24 mouse cellular contexts compared by ENCODE assay signal in genomic region chr1:191579524-191579923, GRCm38 (mm10).
"Had no signal": no experiment of that assay in that cellular context is flagged by ENCODE, and none has a peak within 500 bp of the region (broad histone marks: within the 10 kb centered on the region; RNA-seq: fewer than 3 reads in every experiment).

No protein-coding gene starts in this region.

- DNase-seq: kidney, adult 11 months; kidney, adult 9 months; kidney, postnatal 14 days; kidney, postnatal 4 days; left cerebral cortex, postnatal 4 days; liver; lung, adult 18-20 months; lung, postnatal 10 days; lung, postnatal 36 days; right cerebral cortex, adult 18-20 months; right cerebral cortex, postnatal 14 days; right cerebral cortex, postnatal 4 days; thymus, postnatal 14 days; thymus, postnatal 4 days had no signal

- H3K27me3 ChIP-seq: limb, embryonic 13.5 days; liver, embryonic 12.5 days; liver, embryonic 15.5 days; lung, embryonic 15.5 days; midbrain, embryonic 12.5 days; midbrain, embryonic 15.5 days; neural tube, embryonic 12.5 days; neural tube, embryonic 15.5 days; stomach, embryonic 15.5 days had no signal

- H3K4me3 ChIP-seq: limb, embryonic 13.5 days; liver, embryonic 12.5 days; liver, embryonic 15.5 days; lung, embryonic 15.5 days; midbrain, embryonic 12.5 days; midbrain, embryonic 15.5 days; myocyte; neural tube, embryonic 12.5 days; neural tube, embryonic 15.5 days; stomach, embryonic 15.5 days had no signal

- ATAC-seq: liver, embryonic 12.5 days; midbrain, embryonic 15.5 days had no signal

- H3K9ac ChIP-seq: limb, embryonic 13.5 days; liver, embryonic 12.5 days; liver, embryonic 15.5 days; lung, embryonic 15.5 days; midbrain, embryonic 12.5 days; midbrain, embryonic 15.5 days; neural tube, embryonic 12.5 days; neural tube, embryonic 15.5 days; stomach, embryonic 15.5 days had no signal

- H3K9me3 ChIP-seq: liver, embryonic 12.5 days; liver, embryonic 15.5 days; lung, embryonic 15.5 days; midbrain, embryonic 15.5 days; neural tube, embryonic 12.5 days; neural tube, embryonic 15.5 days; stomach, embryonic 15.5 days had no signal

- H3K27ac ChIP-seq: limb, embryonic 13.5 days; liver, embryonic 12.5 days; liver, embryonic 15.5 days; lung, embryonic 15.5 days; midbrain, embryonic 12.5 days; midbrain, embryonic 15.5 days; neural tube, embryonic 12.5 days; neural tube, embryonic 15.5 days; stomach, embryonic 15.5 days had no signal

- H3K4me2 ChIP-seq: limb, embryonic 13.5 days; liver, embryonic 12.5 days; liver, embryonic 15.5 days; lung, embryonic 15.5 days; midbrain, embryonic 12.5 days; midbrain, embryonic 15.5 days; neural tube, embryonic 12.5 days; neural tube, embryonic 15.5 days; stomach, embryonic 15.5 days had no signal
